Mouse (Mus musculus) embryonic facial prominence, embryonic 14.5 days (tissue): ENCODE measurements around the gene Smpdl3b. TPM values are rescaled to one million over a fixed set of nuclear protein-coding genes. Genes with fewer than 3 reads are reported as not detected.

Source experiments
- ATAC-seq: fragments of 200-750 bp; cut with Nextera tagmentation; 2 replicates; pipeline ENCODE4 v1.8.0; 2017; ENCODE audit warnings: low read depth, moderate number of reproducible peaks, moderate TSS enrichment
- DNase-seq: peaks from one replicate; pipeline ENCODE4 v3.0.0-alpha.2; 2015; ENCODE audit warnings: low spot score
- H3K27ac ChIP-seq: fragments of 300-500 bp; sonication (generic); replicated peaks from 2 replicates; pipeline ENCODE4 v1.5.1; 2014; ENCODE audit warnings: low read depth, mild to moderate bottlenecking, low read length, moderate library complexity
- H3K27me3 ChIP-seq: fragments of 300-500 bp; sonication (generic); replicated peaks from 2 replicates; pipeline ENCODE4 v1.6.1; 2014; ENCODE audit warnings: low read length; ENCODE audit not compliant: control insufficient read depth, insufficient read depth
- H3K36me3 ChIP-seq: fragments of 300-500 bp; sonication (generic); 2 replicates; pipeline ENCODE4 v1.6.1; 2014; ENCODE audit warnings: low read length, mixed read lengths; ENCODE audit not compliant: control insufficient read depth, insufficient read depth
- H3K4me1 ChIP-seq: fragments of 300-500 bp; sonication (generic); 2 replicates; pipeline ENCODE4 v1.6.1; 2014; ENCODE audit warnings: antibody characterized with exemption, low read length; ENCODE audit not compliant: control insufficient read depth, insufficient read depth
- H3K4me2 ChIP-seq: fragments of 300-500 bp; sonication (generic); 2 replicates; pipeline ENCODE4 v1.6.1; 2014; ENCODE audit warnings: low read depth, mild to moderate bottlenecking, low read length, moderate library complexity, mixed read lengths
- H3K4me3 ChIP-seq: fragments of 300-500 bp; sonication (generic); 2 replicates; pipeline ENCODE4 v1.5.1; 2014; ENCODE audit warnings: low read depth, mild to moderate bottlenecking, low read length
- H3K9ac ChIP-seq: fragments of 300-500 bp; sonication (generic); 2 replicates; pipeline ENCODE4 v1.6.1; 2014; ENCODE audit warnings: low read depth, mild to moderate bottlenecking, low read length, moderate library complexity, mixed read lengths
- H3K9me3 ChIP-seq: fragments of 300-500 bp; sonication (generic); 2 replicates; pipeline ENCODE4 v1.6.1; 2016; ENCODE audit warnings: low read length; ENCODE audit not compliant: control insufficient read depth
- WGBS: fragments of 180-500 bp; shearing (Covaris S2); extraction: QIAGEN DNeasy Blood & Tissue Kit; methylation state at CpG from one replicate; pipeline ENCODE4 v1.1.7; 2014; 5-methylcytosine and 5-hydroxymethylcytosine counted together
- polyA plus RNA-seq: library from polyadenylated mRNA; unstranded; fragments of >200 nt; fragmentation: Nextera tagmentation; extraction: Ambion mirVana; gene quantifications from 2 replicates; pipeline ENCODE4 v1.2.1, GENCODE M21; 2014

Gene Smpdl3b
- polyA plus RNA-seq, 1 experiment from 2014 or later = 6.7 TPM

GRCm38 (mm10) chr4:132693366-132693765, 63.7 kb downstream of the Smpdl3b start:
- 90% methylated on average over 3 of the region's 3 CpGs for WGBS
- no peaks in the 10 kb centered on the region for H3K9me3 ChIP-seq
- H3K27me3 ChIP-seq = no peaks in the 10 kb centered on the region
- H3K4me2 ChIP-seq = no peak overlapping the region
- DNase-seq (no peak), ATAC-seq (no peak)
- no peak overlapping the region for H3K4me3 ChIP-seq
- H3K9ac ChIP-seq = no peak overlapping the region
- no peak overlapping the region for H3K27ac ChIP-seq
- H3K4me1 ChIP-seq = no peaks in the 10 kb centered on the region
- peaks cover 65% of the 10 kb centered on the region for H3K36me3 ChIP-seq

- Histone ChIP-seq H3K4me3 (no peak overlapping the region), H3K27me3 (no peaks in the 10 kb centered on the region), H3K4me1 (no peaks in the 10 kb centered on the region), H3K36me3 (peaks cover 47% of the 10 kb centered on the region), H3K4me2 (no peak overlapping the region), H3K27ac (no peak overlapping the region), H3K9me3 (no peaks in the 10 kb centered on the region), H3K9ac (no peak overlapping the region)
- WGBS = 79% methylated on average over 2 of the region's 2 CpGs
- DNase-seq = no peak
- ATAC-seq = no peak
Measured at GRCm38 (mm10) chr4:132689634-132690033, 67.4 kb downstream of the Smpdl3b start.

Other genes starting within 250 kb of the Smpdl3b start
- gene Sesn2, start 246.8 kb downstream of the Smpdl3b start, polyA plus RNA-seq = 6.2 and 6.4 TPM in 2 replicates
- gene Atpif1, start 223.6 kb downstream of the Smpdl3b start, polyA plus RNA-seq = 984 and 996 TPM in 2 replicates
- gene Dnajc8, start 221.7 kb downstream of the Smpdl3b start, polyA plus RNA-seq = 133 and 136 TPM in 2 replicates
- 0.55 and 0.58 TPM in 2 replicates for gene Ptafr, start 193.2 kb downstream of the Smpdl3b start, polyA plus RNA-seq
- 25.1 and 25.5 TPM in 2 replicates for gene Eya3, start 118.3 kb downstream of the Smpdl3b start, polyA plus RNA-seq
- gene Xkr8, start 24.7 kb downstream of the Smpdl3b start, polyA plus RNA-seq = 6.9 and 9.4 TPM in 2 replicates
- 94.9 and 109 TPM in 2 replicates for gene Rpa2, start 11.1 kb upstream of the Smpdl3b start, polyA plus RNA-seq
- 1.3 and 2.1 TPM in 2 replicates for gene Themis2, start 39.1 kb upstream of the Smpdl3b start, polyA plus RNA-seq
- gene Ppp1r8, start 85.9 kb upstream of the Smpdl3b start, polyA plus RNA-seq = 61.3 and 67.9 TPM in 2 replicates
- gene Stx12, start 127.3 kb upstream of the Smpdl3b start, polyA plus RNA-seq = 69.2 and 73.2 TPM in 2 replicates
- 47.3 and 54.4 TPM in 2 replicates for gene Fam76a, start 165.3 kb upstream of the Smpdl3b start, polyA plus RNA-seq
- 0.48 and 0.85 TPM in 2 replicates for gene Fgr, start 216.8 kb upstream of the Smpdl3b start, polyA plus RNA-seq